ENCODE assay signal across 8 mouse cellular contexts in the genomic region with DNA sequence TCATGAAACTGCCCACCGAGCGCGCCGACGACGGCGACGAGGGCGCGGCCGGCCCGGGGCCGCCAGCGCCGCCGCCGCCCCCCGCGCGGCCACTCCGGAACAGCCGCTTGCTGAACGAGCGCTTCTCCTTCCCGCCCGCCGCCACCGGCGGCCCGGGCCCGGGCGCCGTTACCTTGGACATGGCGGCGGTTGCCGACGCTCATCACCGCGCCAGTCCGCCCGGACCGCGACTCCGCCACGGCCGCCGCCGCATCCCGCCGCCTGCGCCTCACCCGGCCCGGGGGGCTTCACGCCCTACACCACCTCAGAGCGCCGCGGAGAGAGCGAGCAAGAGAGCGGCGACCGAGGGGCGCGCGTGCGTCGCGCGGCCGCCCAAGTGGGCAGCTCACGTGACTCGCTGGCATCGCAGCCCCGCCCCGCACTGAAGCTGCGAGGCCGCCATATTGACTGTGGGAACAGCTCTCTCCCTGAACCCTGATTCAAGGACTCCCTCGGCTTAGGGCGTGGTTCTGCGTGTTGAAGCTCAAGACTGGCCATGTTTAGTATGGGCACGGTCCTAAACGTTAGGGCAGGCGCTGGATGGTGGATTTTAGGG. TPM values are rescaled to one million over a fixed set of nuclear protein-coding genes. Genes with fewer than 3 reads are reported as not detected.
DNase-seq lines count a peak whose midpoint lies in the region; ATAC-seq and TF ChIP-seq lines count a peak whose summit lies in the region.

Usp31 (minus strand) TSS at position 181 of the 595 bp plus-strand sequence.

- peak within 1 kb of the TSS; percentile 83 for H3K9ac ChIP-seq in forebrain, embryonic 12.5 days
- H3K9ac ChIP-seq in heart, postnatal 0 days (replicated peaks; ENCODE audit: low read depth, low read length) = peak within 1 kb of the TSS; percentile 50
- peak within 1 kb of the TSS; percentile 84 for H3K9ac ChIP-seq in liver, embryonic 16.5 days (ENCODE audit: low read depth, low read length)
- peak within 1 kb of the TSS; percentile 87 for H3K9ac ChIP-seq in neural tube, embryonic 13.5 days

- H3K4me1 ChIP-seq in E14TG2a.4 (replicated peaks; ENCODE audit: low read depth, low read length) = peaks cover 14% of the 10 kb centered on the region
- H3K4me1 ChIP-seq in forebrain, embryonic 12.5 days = peaks cover 36% of the 10 kb centered on the region
- H3K4me1 ChIP-seq in heart, postnatal 0 days (ENCODE audit: control insufficient read depth, insufficient read depth) = peaks cover 23% of the 10 kb centered on the region
- H3K4me1 ChIP-seq in liver, embryonic 16.5 days (ENCODE audit: control insufficient read depth, low read depth, low read length) = peaks cover 17% of the 10 kb centered on the region
- H3K4me1 ChIP-seq in neural tube, embryonic 13.5 days (replicated peaks) = peaks cover 41% of the 10 kb centered on the region
- peaks cover 8% of the 10 kb centered on the region for H3K4me1 ChIP-seq in testis, adult 2 months (ENCODE audit: control insufficient read depth, insufficient read depth, low read length)

- peak within 1 kb of the TSS; percentile 85 for H3K4me3 ChIP-seq in E14TG2a.4 (replicated peaks; ENCODE audit: low read length)
- peak within 1 kb of the TSS; percentile 90 for H3K4me3 ChIP-seq in forebrain, embryonic 12.5 days (replicated peaks)
- peak within 1 kb of the TSS; percentile 74 for H3K4me3 ChIP-seq in heart, postnatal 0 days (ENCODE audit: low read depth, low read length)
- H3K4me3 ChIP-seq in liver, embryonic 16.5 days (ENCODE audit: low read depth, low read length) = peak within 1 kb of the TSS; percentile 89
- peak within 1 kb of the TSS; percentile 91 for H3K4me3 ChIP-seq in neural tube, embryonic 13.5 days
- H3K4me3 ChIP-seq in testis, adult 2 months (ENCODE audit: control insufficient read depth, low read depth, low read length) = peak within 1 kb of the TSS; percentile 85

- DNase-seq in c-Kit-positive CD71-positive TER-119-positive erythroid progenitor cells, embryonic 14.5 days (ENCODE audit: low spot score) = peak; percentile 92
- peak; percentile 97 for DNase-seq in heart, postnatal 0 days (ENCODE audit: low spot score)
- peak; percentile 93 to 96 for DNase-seq in kidney, postnatal 4 days

- no peak for TF ChIP-seq EP300 in heart, postnatal 0 days (IDR thresholded peaks at IDR 0.05; ENCODE audit: low read depth)

- peak within 1 kb of the TSS; percentile 92 for H3K27ac ChIP-seq in forebrain, embryonic 12.5 days
- peak within 1 kb of the TSS; percentile 53 for H3K27ac ChIP-seq in heart, postnatal 0 days (ENCODE audit: low read depth)
- H3K27ac ChIP-seq in liver, embryonic 16.5 days (ENCODE audit: low read length) = peak within 1 kb of the TSS; percentile 57
- H3K27ac ChIP-seq in neural tube, embryonic 13.5 days (replicated peaks) = peak within 1 kb of the TSS; percentile 93
- H3K27ac ChIP-seq in testis, adult 2 months (ENCODE audit: control insufficient read depth, insufficient read depth, low read depth, low read length) = peak within 1 kb of the TSS; percentile 94

- peak; percentile 98 for ATAC-seq in forebrain, embryonic 12.5 days (ENCODE audit: low FRiP score)
- peak; percentile 99 for ATAC-seq in heart, postnatal 0 days (ENCODE audit: insufficient read depth, low read depth)
- ATAC-seq in liver, embryonic 16.5 days (ENCODE audit: low read depth) = peak; percentile 98
- peak; percentile 99 for ATAC-seq in neural tube, embryonic 13.5 days (ENCODE audit: low read depth)

- H3K27me3 ChIP-seq in E14TG2a.4 (ENCODE audit: insufficient read depth, low read length) = peaks cover 23% of the 10 kb centered on the region
- 0 out of 2 replicates have a peak, but pooled peaks cover 5% of the 10 kb centered on the region for H3K27me3 ChIP-seq in forebrain, embryonic 12.5 days
- H3K27me3 ChIP-seq in heart, postnatal 0 days (ENCODE audit: control insufficient read depth, insufficient read depth, low read length) = peaks cover 9% of the 10 kb centered on the region
- peaks cover 2% of the 10 kb centered on the region for H3K27me3 ChIP-seq in liver, embryonic 16.5 days (ENCODE audit: control insufficient read depth, insufficient read depth, low read depth, low read length)
- no peaks in the 10 kb centered on the region; the same call in 1 of the 2 replicates for H3K27me3 ChIP-seq in neural tube, embryonic 13.5 days
- no peaks in the 10 kb centered on the region for H3K27me3 ChIP-seq in testis, adult 2 months (ENCODE audit: control insufficient read depth, insufficient read depth, low read length)

- no peaks in the 10 kb centered on the region for H3K9me3 ChIP-seq in E14TG2a.4 (ENCODE audit: low read length)
- H3K9me3 ChIP-seq in forebrain, embryonic 12.5 days = no peaks in the 10 kb centered on the region
- H3K9me3 ChIP-seq in heart, postnatal 0 days (replicated peaks; ENCODE audit: control insufficient read depth, low read length) = no peaks in the 10 kb centered on the region
- H3K9me3 ChIP-seq in liver, embryonic 16.5 days (replicated peaks; ENCODE audit: control insufficient read depth, low read length) = no peaks in the 10 kb centered on the region
- H3K9me3 ChIP-seq in neural tube, embryonic 13.5 days = no peaks in the 10 kb centered on the region

- TF ChIP-seq POLR2A in testis, adult 2 months (IDR thresholded peaks at IDR 0.05; ENCODE audit: control insufficient read depth, low read depth, low read length) = peak; percentile 26; the same call in 1 of the 2 replicates

- H3K36me3 ChIP-seq in E14TG2a.4 (ENCODE audit: insufficient read depth, low read length) = peaks cover 32% of the 10 kb centered on the region
- H3K36me3 ChIP-seq in forebrain, embryonic 12.5 days (replicated peaks) = no peaks in the 10 kb centered on the region
- H3K36me3 ChIP-seq in heart, postnatal 0 days (replicated peaks; ENCODE audit: control insufficient read depth, insufficient read depth, low read length) = no peaks in the 10 kb centered on the region
- no peaks in the 10 kb centered on the region for H3K36me3 ChIP-seq in liver, embryonic 16.5 days (ENCODE audit: control insufficient read depth, insufficient read depth)
- no peaks in the 10 kb centered on the region for H3K36me3 ChIP-seq in neural tube, embryonic 13.5 days
- no peaks in the 10 kb centered on the region for H3K36me3 ChIP-seq in testis, adult 2 months (ENCODE audit: control insufficient read depth, insufficient read depth, low read length)

- no peak for TF ChIP-seq CTCF in E14TG2a.4 (conservative IDR thresholded peaks at IDR 0.05; ENCODE audit: low read length)
- TF ChIP-seq CTCF in heart, postnatal 0 days (IDR thresholded peaks at IDR 0.05; ENCODE audit: low read depth) = no peak
- TF ChIP-seq CTCF in testis, adult 2 months (IDR thresholded peaks at IDR 0.05; ENCODE audit: control insufficient read depth, insufficient read depth, insufficient replicate concordance, low read depth, low read length) = no peak

- 2% methylated on average over 39 of the region's 82 CpGs for WGBS in forebrain, embryonic 12.5 days
- WGBS in heart, postnatal 0 days = under 1% methylated on average over 65 of the region's 82 CpGs
- WGBS in liver, embryonic 16.5 days (ENCODE audit: insufficient replicate concordance) = under 1% methylated on average over 57 of the region's 82 CpGs
- WGBS in neural tube, embryonic 13.5 days = under 1% methylated on average over 35 of the region's 82 CpGs

- peak within 1 kb of the TSS; percentile 97 for H3K4me2 ChIP-seq in forebrain, embryonic 12.5 days
- H3K4me2 ChIP-seq in heart, postnatal 0 days (ENCODE audit: low read depth, low read length) = peak within 1 kb of the TSS; percentile 82
- peak within 1 kb of the TSS; percentile 99 for H3K4me2 ChIP-seq in liver, embryonic 16.5 days (ENCODE audit: low read depth, low read length)
- H3K4me2 ChIP-seq in neural tube, embryonic 13.5 days = peak within 1 kb of the TSS; percentile 91

RNA-seq across cellular contexts. Expression of gene Usp31, which starts in this region (rescaled TPM):
- 4.4 and 4.5 TPM in 2 replicates for polyA plus RNA-seq in forebrain, embryonic 12.5 days (2016; fragmentation: Nextera tagmentation; extraction: Ambion mirVana)
- 5.6 and 18.8 TPM in 2 replicates for total RNA-seq in heart, postnatal 0 days (2014; rRNA removed; ENCODE audit: low replicate concordance)
- polyA plus RNA-seq in heart, postnatal 0 days (2015; fragmentation: Nextera tagmentation; extraction: Ambion mirVana) = 0.48 and 0.62 TPM in 2 replicates
- polyA plus RNA-seq in liver, embryonic 16.5 days (2015; fragmentation: Nextera tagmentation; extraction: Ambion mirVana) = 0.60 and 0.68 TPM in 2 replicates
- 3.0 and 3.4 TPM in 2 replicates for polyA plus RNA-seq in neural tube, embryonic 13.5 days (2015; fragmentation: Nextera tagmentation; extraction: Ambion mirVana)
- polyA plus RNA-seq in testis, adult 2 months (2012; rRNA removed) = 5.4 and 7.3 TPM in 2 replicates

Comparison
In these comparisons a context has a peak if more than half of its experiments do, and no peak if none do; other contexts are left out.
1. Peak in every context shown above with its lines: DNase-seq, ATAC-seq, H3K4me3 ChIP-seq and H3K27ac ChIP-seq.
2. Peak in ATAC-seq, H3K4me3 ChIP-seq, H3K27ac ChIP-seq, H3K9ac ChIP-seq and H3K4me2 ChIP-seq in liver, embryonic 16.5 days; RNA of the gene not detected or under 1 TPM.